Mouse (Mus musculus) hindbrain, embryonic 14.5 days (tissue): ENCODE measurements at regions not wholly inside any gene's neighbourhood (a gene's known extent, or its start where the extent isn't known, plus 50 kb on each side); places are given as distances from the start of the nearest gene placed in this dataset.

Experiments used
- ATAC-seq: fragments of 200-750 bp; cut with Nextera tagmentation; 2 replicates; pipeline ENCODE4 v1.8.0; 2017; ENCODE audit warnings: moderate number of reproducible peaks, mild to moderate bottlenecking, moderate TSS enrichment, moderate library complexity; ENCODE audit not compliant: low FRiP score
- DNase-seq: peaks from one replicate; pipeline ENCODE4 v3.0.0-alpha.2; 2015; ENCODE audit warnings: low spot score
- H3K27ac ChIP-seq: fragments of 300-500 bp; sonication (generic); 2 replicates; pipeline ENCODE4 v1.5.1; 2014; ENCODE audit warnings: mild to moderate bottlenecking, moderate library complexity
- H3K27me3 ChIP-seq: fragments of 300-500 bp; sonication (generic); 2 replicates; pipeline ENCODE4 v1.6.1; 2014; ENCODE audit warnings: mild to moderate bottlenecking, low read length, mixed read lengths; ENCODE audit not compliant: control insufficient read depth, insufficient read depth
- H3K36me3 ChIP-seq: fragments of 300-500 bp; sonication (generic); replicated peaks from 2 replicates; pipeline ENCODE4 v1.6.1; 2014; ENCODE audit not compliant: control insufficient read depth, insufficient read depth
- H3K4me1 ChIP-seq: fragments of 300-500 bp; sonication (generic); replicated peaks from 2 replicates; pipeline ENCODE4 v1.6.1; 2014; ENCODE audit warnings: antibody characterized with exemption, low read length, mixed read lengths; ENCODE audit not compliant: control insufficient read depth, insufficient read depth
- H3K4me2 ChIP-seq: fragments of 300-500 bp; sonication (generic); replicated peaks from 2 replicates; pipeline ENCODE4 v1.6.1; 2014; ENCODE audit warnings: mild to moderate bottlenecking, moderate library complexity
- H3K4me3 ChIP-seq: fragments of 300-500 bp; sonication (generic); replicated peaks from 2 replicates; pipeline ENCODE4 v1.5.1; 2014; ENCODE audit warnings: mild to moderate bottlenecking, low read length
- H3K9ac ChIP-seq: fragments of 300-500 bp; sonication (generic); 2 replicates; pipeline ENCODE4 v1.6.1; 2014
- H3K9me3 ChIP-seq: fragments of 300-500 bp; sonication (generic); 2 replicates; pipeline ENCODE4 v1.6.1; 2016; ENCODE audit warnings: low read length; ENCODE audit not compliant: control insufficient read depth
- WGBS: fragments of 180-500 bp; shearing (Covaris S2); extraction: QIAGEN DNeasy Blood & Tissue Kit; methylation state at CpG from one replicate; pipeline ENCODE4 v1.1.7; 2014; 5-methylcytosine and 5-hydroxymethylcytosine counted together

- DNase-seq (no peak), ATAC-seq (no peak)
- WGBS: 95% methylated on average over 6 of the region's 6 CpGs
- H3K4me1 ChIP-seq: no peaks in the 10 kb centered on the region
- no peak overlapping the region for H3K4me2 ChIP-seq
- H3K27me3 ChIP-seq: no peaks in the 10 kb centered on the region
- no peaks in the 10 kb centered on the region for H3K36me3 ChIP-seq
- H3K27ac ChIP-seq: no peak overlapping the region
- no peak overlapping the region for H3K4me3 ChIP-seq
- H3K9me3 ChIP-seq: no peaks in the 10 kb centered on the region
- H3K9ac ChIP-seq: no peak overlapping the region
Measured at GRCm38 (mm10) chr5:74903711-74904110, 140.9 kb downstream of the Chic2 start.

- DNase-seq (no peak), ATAC-seq (no peak)
- H3K4me1 ChIP-seq: no peaks in the 10 kb centered on the region
- no peaks in the 10 kb centered on the region for H3K36me3 ChIP-seq
- H3K9ac ChIP-seq: no peak overlapping the region
- 91% methylated on average over 8 of the region's 8 CpGs for WGBS
- no peak overlapping the region for H3K4me2 ChIP-seq
- H3K27ac ChIP-seq: no peak overlapping the region
- no peaks in the 10 kb centered on the region for H3K9me3 ChIP-seq
- H3K27me3 ChIP-seq: no peaks in the 10 kb centered on the region
- no peak overlapping the region for H3K4me3 ChIP-seq
Measured at GRCm38 (mm10) chr5:74897133-74897532, 147.4 kb downstream of the Chic2 start.

- no peaks in the 10 kb centered on the region for H3K9me3 ChIP-seq
- H3K4me1 ChIP-seq: no peaks in the 10 kb centered on the region
- H3K4me2 ChIP-seq: no peak overlapping the region
- no peak for DNase-seq
- H3K4me3 ChIP-seq: no peak overlapping the region
- WGBS: 80% methylated on average over 5 of the region's 5 CpGs
- H3K27ac ChIP-seq: no peak overlapping the region
- H3K27me3 ChIP-seq: no peaks in the 10 kb centered on the region
- no peaks in the 10 kb centered on the region for H3K36me3 ChIP-seq
- ATAC-seq: no peak
- H3K9ac ChIP-seq: no peak overlapping the region
Measured at GRCm38 (mm10) chr5:74893276-74893675, 151.3 kb downstream of the Chic2 start.

DNA sequence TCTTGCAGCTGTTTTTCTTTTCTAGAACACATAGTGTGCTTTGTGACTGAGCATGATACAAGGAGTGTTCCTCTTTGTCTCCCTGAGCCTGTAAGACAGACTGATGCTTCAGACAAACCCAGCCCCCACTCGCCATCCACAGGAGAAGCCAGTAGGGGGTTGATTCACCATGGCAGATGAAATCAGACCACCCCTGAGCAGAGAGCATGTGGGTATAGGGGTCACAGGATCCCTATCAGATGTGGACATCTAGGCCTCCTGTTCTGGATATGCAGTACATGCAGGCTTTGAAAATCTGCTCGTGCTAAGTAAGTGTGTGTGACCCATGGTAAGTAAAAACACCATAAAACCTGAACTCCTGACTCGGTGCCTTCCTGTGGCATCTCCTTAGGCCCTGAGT lies 153.0 kb downstream of the Chic2 start:
- no peaks in the 10 kb centered on the region for H3K27me3 ChIP-seq
- H3K4me1 ChIP-seq: no peaks in the 10 kb centered on the region
- H3K36me3 ChIP-seq: no peaks in the 10 kb centered on the region
- H3K9ac ChIP-seq: no peak overlapping the region
- no peak overlapping the region for H3K4me3 ChIP-seq
- no peak for DNase-seq
- H3K27ac ChIP-seq: no peak overlapping the region
- no peak overlapping the region for H3K4me2 ChIP-seq
- H3K9me3 ChIP-seq: no peaks in the 10 kb centered on the region
- no peak for ATAC-seq
- 32% methylated on average over 3 of the region's 3 CpGs for WGBS

DNA sequence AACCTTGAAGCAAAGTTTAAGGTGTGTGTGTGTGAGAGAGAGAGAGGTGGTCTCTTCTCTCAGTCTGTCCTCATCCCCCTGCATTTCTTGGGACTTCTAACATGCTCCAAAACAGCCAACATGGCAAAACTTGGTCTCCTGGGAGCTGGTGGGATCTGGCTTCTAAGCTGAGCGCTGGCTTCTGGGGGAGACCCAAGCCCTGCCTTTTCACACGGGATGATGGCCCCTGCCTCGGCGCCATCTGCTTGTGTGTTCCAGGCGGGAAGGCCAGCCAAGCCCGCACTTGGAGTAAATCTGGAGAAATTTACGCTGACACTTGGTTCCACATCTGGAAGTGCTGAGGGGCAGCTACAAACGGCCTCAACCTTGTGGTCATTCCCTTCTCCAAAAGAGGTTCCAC lies 155.6 kb downstream of the Chic2 start:
- ATAC-seq: no peak
- WGBS: 84% methylated on average over 8 of the region's 8 CpGs
- no peak for DNase-seq
- Histone ChIP-seq H3K27ac (no peak overlapping the region), H3K9ac (no peak overlapping the region), H3K4me1 (no peaks in the 10 kb centered on the region), H3K4me2 (no peak overlapping the region), H3K4me3 (no peak overlapping the region), H3K36me3 (no peaks in the 10 kb centered on the region), H3K9me3 (peaks cover 4% of the 10 kb centered on the region; the same call in 1 of the 2 replicates), H3K27me3 (no peaks in the 10 kb centered on the region)

GRCm38 (mm10) chr5:74885958-74886357 lies 158.6 kb downstream of the Chic2 start:
- Histone ChIP-seq H3K9me3 (peaks cover 4% of the 10 kb centered on the region; the same call in 1 of the 2 replicates), H3K27me3 (no peaks in the 10 kb centered on the region), H3K36me3 (no peaks in the 10 kb centered on the region), H3K9ac (no peak overlapping the region), H3K4me3 (no peak overlapping the region), H3K4me2 (no peak overlapping the region), H3K4me1 (no peaks in the 10 kb centered on the region), H3K27ac (no peak overlapping the region)
- WGBS: 93% methylated on average over 3 of the region's 3 CpGs
- ATAC-seq (no peak), DNase-seq (no peak)

DNA sequence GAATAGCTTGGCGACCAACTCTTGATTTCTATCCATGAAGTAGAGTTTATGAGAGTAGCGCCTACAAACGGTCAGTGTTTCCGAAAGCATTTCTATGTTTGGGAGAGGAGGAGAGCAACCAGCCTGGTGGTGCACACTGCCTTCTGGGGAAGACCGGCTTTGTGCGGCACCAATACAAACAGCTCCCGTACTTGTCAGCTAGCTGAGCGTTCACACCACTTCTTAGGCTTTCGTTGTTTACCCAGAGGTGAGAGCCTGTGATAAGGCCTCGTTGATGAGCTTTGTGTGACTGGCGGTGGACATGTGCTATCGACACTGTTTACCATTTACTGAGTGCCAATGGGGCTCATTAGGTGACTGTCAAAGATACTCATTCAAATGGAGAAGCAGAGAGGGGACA lies 162.0 kb downstream of the Chic2 start:
- H3K27me3 ChIP-seq: no peaks in the 10 kb centered on the region
- peaks cover 4% of the 10 kb centered on the region; the same call in 1 of the 2 replicates for H3K9me3 ChIP-seq
- H3K4me2 ChIP-seq: no peak overlapping the region
- WGBS: 90% methylated on average over 12 of the region's 12 CpGs
- ATAC-seq (no peak), DNase-seq (no peak)
- H3K4me1 ChIP-seq: no peaks in the 10 kb centered on the region
- H3K27ac ChIP-seq: no peak overlapping the region
- no peak overlapping the region for H3K9ac ChIP-seq
- no peaks in the 10 kb centered on the region for H3K36me3 ChIP-seq
- H3K4me3 ChIP-seq: no peak overlapping the region

DNA sequence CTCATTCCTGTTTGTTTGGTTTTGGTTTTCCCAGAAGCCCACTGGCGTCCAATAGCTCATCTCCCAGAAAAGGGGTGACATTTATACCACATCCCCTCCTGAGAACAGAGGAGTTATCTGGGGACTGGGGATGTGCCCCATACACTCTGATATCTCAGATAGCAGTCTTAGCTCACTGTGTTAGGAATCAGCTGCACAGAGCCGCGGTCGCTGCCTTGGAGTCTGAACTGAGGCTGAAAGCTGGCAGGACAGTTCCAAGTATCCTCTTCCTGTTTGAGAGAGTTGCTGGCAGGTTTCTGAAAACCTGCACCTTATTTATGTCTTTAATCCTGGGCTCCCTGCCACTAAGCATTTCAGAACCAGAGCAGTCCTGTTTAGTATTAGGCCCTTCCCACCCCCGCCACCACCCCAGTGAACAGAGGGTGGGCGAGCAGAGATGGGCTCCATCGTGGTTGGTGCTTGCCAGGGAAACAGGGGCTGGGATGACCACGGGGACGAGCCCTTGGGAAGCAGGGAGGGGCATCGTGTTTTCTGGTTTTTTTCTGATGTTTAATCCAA lies 163.8 kb downstream of the Chic2 start:
- no peaks in the 10 kb centered on the region for H3K4me1 ChIP-seq
- H3K9me3 ChIP-seq: peaks cover 4% of the 10 kb centered on the region; the same call in 1 of the 2 replicates
- ATAC-seq (no peak), DNase-seq (no peak)
- H3K27me3 ChIP-seq: no peaks in the 10 kb centered on the region
- 73% methylated on average over 10 of the region's 10 CpGs for WGBS
- no peak overlapping the region for H3K4me3 ChIP-seq
- no peak overlapping the region for H3K9ac ChIP-seq
- no peak overlapping the region for H3K27ac ChIP-seq
- no peak overlapping the region for H3K4me2 ChIP-seq
- H3K36me3 ChIP-seq: no peaks in the 10 kb centered on the region

DNA sequence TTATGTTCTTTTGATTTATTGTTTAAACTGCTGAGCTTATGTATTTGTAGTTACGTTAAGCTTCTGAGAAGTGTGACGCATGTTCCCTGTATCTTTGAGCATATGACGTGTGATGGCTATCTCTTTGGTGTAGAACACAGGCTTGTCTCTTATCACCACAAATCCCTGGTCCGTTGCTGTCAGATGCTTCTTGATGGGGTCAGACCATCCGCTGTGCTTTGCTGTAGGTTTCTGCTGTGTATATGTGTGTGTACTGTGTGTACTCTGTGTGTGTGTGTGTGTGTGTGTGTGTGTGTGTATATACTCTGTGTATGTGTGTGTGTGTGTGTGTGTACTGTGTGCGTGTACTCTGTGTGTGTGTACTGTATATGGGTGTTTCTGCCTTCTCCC lies 164.5 kb downstream of the Chic2 start:
- no peaks in the 10 kb centered on the region for H3K36me3 ChIP-seq
- H3K27ac ChIP-seq: no peak overlapping the region
- no peaks in the 10 kb centered on the region for H3K4me1 ChIP-seq
- no peak overlapping the region for H3K9ac ChIP-seq
- no peak overlapping the region for H3K4me2 ChIP-seq
- H3K4me3 ChIP-seq: no peak overlapping the region
- 83% methylated on average over 6 of the region's 6 CpGs for WGBS
- H3K9me3 ChIP-seq: peaks cover 2% of the 10 kb centered on the region; the same call in 1 of the 2 replicates
- no peaks in the 10 kb centered on the region for H3K27me3 ChIP-seq
- ATAC-seq (no peak), DNase-seq (no peak)
